Mouse (Mus musculus) lung, embryonic 14.5 days (tissue): ENCODE data around the gene Whrn. TPM values are rescaled to one million over a fixed set of nuclear protein-coding genes. Genes with fewer than 3 reads are reported as not detected.
A peak's percentile ranks its signal among the peaks of the same experiment; 100 is the strongest.

Experiments
- ATAC-seq: fragments of 200-750 bp; cut with Nextera tagmentation; 2 replicates; pipeline ENCODE4 v1.8.0; 2017; ENCODE audit warnings: mild to moderate bottlenecking, moderate TSS enrichment, moderate library complexity; ENCODE audit not compliant: insufficient read depth
- DNase-seq: peaks from one replicate; pipeline ENCODE4 v3.0.0-alpha.2; 2015
- H3K27ac ChIP-seq: fragments of 300-500 bp; sonication (generic); 2 replicates; pipeline ENCODE4 v1.5.1; 2014; ENCODE audit warnings: low read depth, mild to moderate bottlenecking, moderate library complexity
- H3K27me3 ChIP-seq: fragments of 300-500 bp; sonication (generic); 2 replicates; pipeline ENCODE4 v1.6.1; 2014; ENCODE audit warnings: low read length, control low read depth; ENCODE audit not compliant: insufficient read depth
- H3K36me3 ChIP-seq: fragments of 300-500 bp; sonication (generic); 2 replicates; pipeline ENCODE4 v1.6.1; 2014; ENCODE audit warnings: control low read depth; ENCODE audit not compliant: insufficient read depth
- H3K4me1 ChIP-seq: fragments of 300-500 bp; sonication (generic); 2 replicates; pipeline ENCODE4 v1.6.1; 2014; ENCODE audit warnings: antibody characterized with exemption, control low read depth; ENCODE audit not compliant: insufficient read depth
- H3K4me2 ChIP-seq: fragments of 300-500 bp; sonication (generic); 2 replicates; pipeline ENCODE4 v1.6.1; 2014; ENCODE audit warnings: mild to moderate bottlenecking
- H3K4me3 ChIP-seq: fragments of 300-500 bp; sonication (generic); 2 replicates; pipeline ENCODE4 v1.5.1; 2014; ENCODE audit warnings: low read depth, low read length
- H3K9ac ChIP-seq: fragments of 300-500 bp; sonication (generic); 2 replicates; pipeline ENCODE4 v1.6.1; 2014
- H3K9me3 ChIP-seq: fragments of 300-500 bp; sonication (generic); 2 replicates; pipeline ENCODE4 v1.6.1; 2016; ENCODE audit warnings: low read depth, low read length, control low read depth
- CTCF ChIP-seq: IDR thresholded peaks from 2 replicates; pipeline ENCODE4 v1.5.1; 2016; ENCODE audit warnings: antibody characterized with exemption, low read depth
- WGBS: fragments of 180-500 bp; shearing (Covaris S2); extraction: QIAGEN DNeasy Blood & Tissue Kit; methylation state at CpG from one replicate; pipeline ENCODE4 v1.1.7; 2014; 5-methylcytosine and 5-hydroxymethylcytosine counted together
- polyA plus RNA-seq: library from polyadenylated mRNA; unstranded; fragments of >200 nt; fragmentation: Nextera tagmentation; extraction: Ambion mirVana; gene quantifications from 2 replicates; pipeline ENCODE4 v1.2.1, GENCODE M21; 2014

Whrn gene
- polyA plus RNA-seq, 1 experiment from 2014 or later: 4.5 TPM

DNA sequence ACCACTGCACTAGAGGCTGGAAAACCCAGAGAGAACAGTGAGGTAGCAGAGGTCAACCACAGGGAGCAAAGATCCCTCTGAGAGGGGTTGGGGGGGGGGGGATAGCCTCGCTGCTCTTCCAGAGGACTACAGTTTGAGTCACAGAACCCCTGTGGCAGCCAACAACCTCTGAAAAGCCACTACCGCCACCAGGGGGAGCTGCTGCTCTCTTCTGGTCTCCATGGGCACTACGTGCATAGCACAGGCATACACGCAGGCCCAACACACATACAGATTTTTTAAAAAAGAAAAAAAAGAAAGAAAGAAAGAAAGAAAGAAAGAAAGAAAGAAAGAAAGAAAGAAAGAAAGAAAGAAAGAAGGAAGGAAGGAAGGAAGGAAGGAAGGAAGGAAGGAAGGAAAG, 12.4 kb upstream of the Whrn start:
- ATAC-seq: peak; percentile 47; the same call in 1 of the 2 replicates
- Histone ChIP-seq H3K4me2 (no peak overlapping the region), H3K36me3 (no peaks in the 10 kb centered on the region), H3K27ac (no peak overlapping the region), H3K4me3 (no peak overlapping the region), H3K4me1 (no peaks in the 10 kb centered on the region), H3K9me3 (no peaks in the 10 kb centered on the region), H3K9ac (no peak overlapping the region), H3K27me3 (no peaks in the 10 kb centered on the region)
- peak; percentile 73 for TF ChIP-seq CTCF
- WGBS: 25% methylated on average over 3 of the region's 4 CpGs
- peak; percentile 83 for DNase-seq

DNA sequence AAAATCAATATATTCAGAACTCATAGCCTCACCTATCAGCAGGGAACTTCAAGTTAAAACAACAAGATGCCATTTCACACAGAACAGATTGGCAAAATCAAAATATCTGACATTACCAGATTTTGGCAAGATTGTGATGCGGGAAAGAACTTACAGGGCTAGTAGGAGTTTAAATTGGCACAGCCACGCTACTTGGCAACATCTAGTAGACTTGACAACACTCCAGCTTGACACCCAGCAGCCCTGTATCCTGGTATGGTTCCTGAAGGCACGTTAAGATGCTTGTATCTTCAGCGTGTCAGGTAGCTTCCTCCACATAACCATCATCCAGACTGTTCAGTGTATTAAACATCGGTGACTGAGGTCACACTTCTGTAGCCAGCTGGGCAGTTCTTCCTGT, 11.7 kb upstream of the Whrn start:
- no peak for TF ChIP-seq CTCF
- WGBS: 71% methylated on average over 5 of the region's 5 CpGs

DNA sequence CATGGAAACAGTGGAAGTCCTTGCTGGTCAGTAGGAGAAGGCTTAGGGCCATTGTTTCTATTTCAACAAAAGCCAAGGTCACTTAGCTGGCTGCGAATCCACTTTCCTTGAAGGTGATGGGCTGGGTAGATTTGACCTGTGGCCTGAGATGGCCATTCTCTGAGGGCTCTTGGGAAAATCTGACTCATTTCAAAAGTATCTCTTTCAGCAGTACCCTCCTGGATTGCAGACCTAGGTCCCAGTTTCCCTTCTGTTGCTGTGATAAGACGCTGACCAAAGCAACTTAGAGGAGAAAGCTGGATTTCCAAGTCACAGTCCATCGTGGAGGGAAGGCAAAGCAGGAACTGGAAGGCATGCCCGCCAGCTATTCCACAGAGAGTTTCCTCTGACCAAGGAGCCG, 8.2 kb upstream of the Whrn start:
- no peaks in the 10 kb centered on the region for H3K9me3 ChIP-seq
- H3K9ac ChIP-seq: no peak overlapping the region
- H3K4me3 ChIP-seq: no peak overlapping the region
- H3K4me1 ChIP-seq: no peaks in the 10 kb centered on the region
- no peak for TF ChIP-seq CTCF
- no peak overlapping the region for H3K4me2 ChIP-seq
- WGBS: 71% methylated on average over 5 of the region's 5 CpGs
- peaks cover 13% of the 10 kb centered on the region for H3K27me3 ChIP-seq
- no peaks in the 10 kb centered on the region for H3K36me3 ChIP-seq
- no peak overlapping the region for H3K27ac ChIP-seq
- ATAC-seq (no peak), DNase-seq (no peak)

More for the DNA sequence above, 11.7 kb upstream of the Whrn start:
- Histone ChIP-seq H3K4me2 (no peak overlapping the region), H3K9ac (no peak overlapping the region), H3K27me3 (no peaks in the 10 kb centered on the region), H3K27ac (no peak overlapping the region), H3K9me3 (no peaks in the 10 kb centered on the region), H3K36me3 (no peaks in the 10 kb centered on the region), H3K4me1 (no peaks in the 10 kb centered on the region), H3K4me3 (no peak overlapping the region)
- DNase-seq (no peak), ATAC-seq (no peak)

DNA sequence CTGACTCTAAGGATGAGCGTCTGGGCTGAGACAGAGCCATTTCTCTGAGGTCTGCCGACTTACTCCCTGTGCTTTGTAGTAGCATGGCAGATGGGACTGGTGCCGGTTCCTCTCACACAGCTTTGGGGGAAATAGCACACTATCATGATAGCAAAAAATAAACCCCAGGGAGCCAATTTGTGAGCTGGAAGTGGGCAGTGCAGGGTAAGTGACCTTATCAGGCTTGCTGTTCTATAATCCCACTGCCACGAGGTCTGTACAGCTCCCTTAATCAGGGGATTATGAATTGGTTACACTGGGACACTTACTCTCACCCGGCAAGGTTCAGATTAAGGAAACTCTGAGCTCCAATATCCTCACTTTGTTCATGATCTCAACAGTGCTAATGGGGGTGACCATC, 5.3 kb upstream of the Whrn start:
- Histone ChIP-seq H3K36me3 (no peaks in the 10 kb centered on the region), H3K4me3 (no peak overlapping the region), H3K27me3 (peaks cover 15% of the 10 kb centered on the region), H3K27ac (no peak overlapping the region), H3K9me3 (no peaks in the 10 kb centered on the region), H3K9ac (no peak overlapping the region), H3K4me1 (no peaks in the 10 kb centered on the region), H3K4me2 (no peak overlapping the region)
- ATAC-seq: no peak
- no peak for DNase-seq
- TF ChIP-seq CTCF: no peak
- 54% methylated on average over 5 of the region's 5 CpGs for WGBS

DNA sequence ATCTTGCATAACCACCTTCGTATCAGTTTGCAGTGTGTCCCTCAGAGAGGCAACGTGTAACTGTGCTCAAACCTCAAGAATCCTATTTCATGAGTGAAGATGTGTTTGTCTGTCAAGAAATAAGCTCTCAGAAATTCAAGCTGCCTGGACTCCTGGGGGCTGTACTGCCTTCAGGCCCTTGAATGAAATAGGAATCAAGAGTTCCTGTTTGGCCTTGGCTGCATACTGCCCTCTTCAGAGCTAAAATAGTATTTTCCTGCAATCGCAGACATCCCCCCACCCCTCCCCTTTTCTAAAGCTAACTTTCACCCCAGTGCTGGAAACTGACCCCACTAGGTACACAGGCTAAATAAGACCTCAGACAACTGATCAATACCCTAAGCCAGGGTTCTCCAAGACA, 2.6 kb upstream of the Whrn start:
- peak; percentile 55 for DNase-seq
- no peak overlapping the region for H3K27ac ChIP-seq

DNA sequence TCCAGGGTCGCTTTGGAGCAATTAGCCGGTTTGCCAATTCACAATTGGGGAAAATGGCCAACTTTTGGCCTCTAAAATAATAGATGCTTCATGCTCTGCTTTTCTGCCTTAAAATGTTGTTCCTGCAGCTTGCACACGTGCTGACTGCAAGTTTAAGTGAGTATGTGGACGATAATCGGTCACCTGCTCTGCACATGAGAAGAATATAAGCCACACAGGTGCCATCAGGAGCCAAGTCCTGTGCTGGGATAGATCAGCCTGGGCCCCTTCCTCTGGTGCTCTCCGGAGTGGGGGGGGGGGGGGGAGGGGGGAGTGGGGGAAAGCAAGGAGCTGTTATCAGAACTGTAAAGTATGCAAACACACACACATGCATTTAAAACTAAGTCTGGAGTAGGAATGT, 521 bp upstream of the Whrn start:
- peak overlapping the region; percentile 49 for H3K9ac ChIP-seq
- no peaks in the 10 kb centered on the region for H3K9me3 ChIP-seq
- 0 out of 2 replicates have a peak, but pooled peaks cover 3% of the 10 kb centered on the region for H3K4me1 ChIP-seq
- peaks cover 26% of the 10 kb centered on the region for H3K27me3 ChIP-seq
- peak overlapping the region; percentile 96 for H3K4me2 ChIP-seq
- ATAC-seq (peak; percentile 33; the same call in 1 of the 2 replicates), DNase-seq (no peak)
- TF ChIP-seq CTCF: no peak
- H3K36me3 ChIP-seq: no peaks in the 10 kb centered on the region
- 12% methylated on average over 5 of the region's 6 CpGs for WGBS
- no peak overlapping the region for H3K27ac ChIP-seq
- H3K4me3 ChIP-seq: peak overlapping the region; percentile 73

More for the DNA sequence above, 2.6 kb upstream of the Whrn start:
- H3K4me3 ChIP-seq: no peak overlapping the region
- H3K36me3 ChIP-seq: no peaks in the 10 kb centered on the region
- TF ChIP-seq CTCF: peak; percentile 45
- 0 out of 2 replicates have a peak, but pooled peaks cover 3% of the 10 kb centered on the region for H3K4me1 ChIP-seq
- ATAC-seq: no peak
- H3K9ac ChIP-seq: no peak overlapping the region
- no peaks in the 10 kb centered on the region for H3K9me3 ChIP-seq
- no peak overlapping the region for H3K4me2 ChIP-seq
- peaks cover 28% of the 10 kb centered on the region for H3K27me3 ChIP-seq
- 25% methylated on average over 3 of the region's 3 CpGs for WGBS

DNA sequence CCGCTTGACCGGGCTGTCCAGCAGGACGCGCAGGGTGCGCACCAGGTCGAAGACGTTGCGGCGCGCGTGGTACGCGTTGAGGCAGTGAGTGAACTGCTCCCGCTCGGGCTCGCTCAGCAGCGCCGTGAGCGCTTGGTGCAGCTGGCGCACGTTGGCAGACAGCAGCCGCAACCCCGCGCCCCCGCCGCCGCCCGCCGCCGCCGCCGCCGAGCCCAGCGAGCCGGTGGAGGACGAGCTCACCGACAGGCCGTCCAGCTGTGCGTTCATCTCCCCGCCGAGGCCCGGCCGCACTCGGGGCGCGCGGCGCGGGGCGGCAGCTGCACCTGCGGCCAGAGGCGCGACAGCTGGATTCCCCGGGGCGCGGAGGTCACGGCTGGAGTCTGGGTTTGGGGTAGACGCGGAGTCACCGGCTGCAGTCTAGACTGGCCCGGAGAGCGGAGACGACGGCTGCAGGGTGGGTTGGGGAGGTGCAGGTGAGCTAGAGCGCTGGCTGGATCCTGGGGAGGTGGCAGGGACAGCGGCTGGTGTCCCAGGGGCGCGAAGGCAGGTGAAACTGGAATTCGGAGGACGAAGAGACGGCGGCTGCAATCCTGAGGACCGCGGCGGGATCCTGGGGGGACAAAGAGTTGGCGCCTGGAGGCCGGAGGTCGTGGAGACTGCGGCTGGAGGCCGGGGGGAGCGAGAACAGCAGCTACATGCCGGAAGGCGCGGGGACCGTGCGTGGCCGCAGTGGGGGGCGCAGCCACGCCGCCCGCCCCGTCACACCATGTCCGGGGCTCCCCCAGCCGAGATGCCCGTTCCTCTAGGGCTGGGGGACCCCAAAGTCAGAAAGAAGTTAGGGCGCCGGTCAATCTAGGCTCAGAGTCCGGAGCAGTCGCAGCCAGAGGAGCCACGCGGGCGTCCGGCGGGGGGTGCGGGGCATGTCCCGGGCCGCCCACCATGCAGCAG, 550 bp downstream of the Whrn start:
- peak; percentile 53 for ATAC-seq

More for the DNA sequence above, 550 bp downstream of the Whrn start:
- peak; percentile 75 for DNase-seq
- Histone ChIP-seq H3K27ac (no peak overlapping the region), H3K4me3 (peak overlapping the region; percentile 73), H3K4me2 (peak overlapping the region; percentile 96), H3K4me1 (0 out of 2 replicates have a peak, but pooled peaks cover 3% of the 10 kb centered on the region), H3K36me3 (no peaks in the 10 kb centered on the region), H3K27me3 (peaks cover 21% of the 10 kb centered on the region), H3K9me3 (no peaks in the 10 kb centered on the region), H3K9ac (peak overlapping the region; percentile 62)
- WGBS: under 1% methylated on average over 106 of the region's 107 CpGs
- TF ChIP-seq CTCF: no peak
